Mouse (Mus musculus): ENCODE measurements around the gene Tex37.

- TF ChIP-seq CTCF (IDR thresholded peaks at IDR 0.05; ENCODE audit: extremely low read depth, insufficient read length, insufficient replicate concordance, low read depth, low read length) (no peak), POLR2A (IDR thresholded peaks at IDR 0.05; ENCODE audit: low read depth, low read length) (no peak)
Measured at GRCm38 (mm10) chr6:70909572-70909971, 9.2 kb downstream of the Tex37 start.
